Mouse (Mus musculus) E14TG2a.4 (cell line): ENCODE measurements at regions not wholly inside any gene's neighbourhood (a gene's known extent, or its start where the extent isn't known, plus 50 kb on each side); places are given as distances from the start of the nearest gene placed in this dataset.

Experiments
- H3K27me3 ChIP-seq: 2 replicates; pipeline ENCODE4 v1.6.1; 2014; ENCODE audit warnings: low read length, control low read depth; ENCODE audit not compliant: insufficient read depth
- H3K36me3 ChIP-seq: 2 replicates; pipeline ENCODE4 v1.6.1; 2014; ENCODE audit warnings: low read length, control low read depth; ENCODE audit not compliant: insufficient read depth
- H3K4me1 ChIP-seq: replicated peaks from 2 replicates; pipeline ENCODE4 v1.6.1; 2014; ENCODE audit warnings: low read depth, low read length, control low read depth
- H3K4me3 ChIP-seq: replicated peaks from 2 replicates; pipeline ENCODE4 v1.5.1; 2014; ENCODE audit warnings: mild to moderate bottlenecking, low read length
- H3K9me3 ChIP-seq: 2 replicates; pipeline ENCODE4 v1.6.1; 2014; ENCODE audit warnings: low read length, control low read depth
- CTCF ChIP-seq: conservative IDR thresholded peaks from 2 replicates; pipeline ENCODE4 v1.5.1; 2014; ENCODE audit warnings: low read length
- NANOG ChIP-seq: IDR thresholded peaks from 2 replicates; pipeline ENCODE4 v1.6.1; 2014; ENCODE audit warnings: borderline replicate concordance, low read length, mixed read lengths
- POU5F1 ChIP-seq: IDR thresholded peaks from 2 replicates; pipeline ENCODE4 v1.6.1; 2014; ENCODE audit warnings: low read length, borderline replicate concordance

- Histone ChIP-seq H3K4me3 (no peak overlapping the region), H3K9me3 (no peaks in the 10 kb centered on the region), H3K4me1 (no peaks in the 10 kb centered on the region), H3K27me3 (peaks cover 5% of the 10 kb centered on the region; the same call in 1 of the 2 replicates), H3K36me3 (no peaks in the 10 kb centered on the region)
- TF ChIP-seq CTCF (no peak), NANOG (no peak), POU5F1 (no peak)
Measured at GRCm38 (mm10) chr19:59628296-59629160, 170.4 kb downstream of the Emx2 start.

DNA sequence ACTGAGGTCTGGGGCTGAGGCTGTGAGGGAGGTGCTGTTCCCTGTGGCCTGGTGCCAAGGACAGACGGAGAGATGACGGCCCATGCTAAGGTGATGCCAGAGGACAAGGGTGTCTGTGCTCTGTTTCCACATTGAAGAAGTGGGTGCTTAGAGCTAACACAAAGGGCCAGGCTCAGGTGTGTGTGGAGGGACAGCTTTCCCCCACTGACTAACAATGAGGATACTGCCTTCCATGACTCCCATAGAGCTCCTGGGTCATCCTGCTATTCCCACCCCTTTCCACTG is 170.9 kb downstream of the Emx2 start:
- no peaks in the 10 kb centered on the region for H3K36me3 ChIP-seq
- no peaks in the 10 kb centered on the region for H3K9me3 ChIP-seq
- H3K27me3 ChIP-seq: peaks cover 5% of the 10 kb centered on the region; the same call in 1 of the 2 replicates
- TF ChIP-seq POU5F1: no peak
- no peak for TF ChIP-seq CTCF
- TF ChIP-seq NANOG: no peak
- H3K4me3 ChIP-seq: no peak overlapping the region
- no peaks in the 10 kb centered on the region for H3K4me1 ChIP-seq

- no peaks in the 10 kb centered on the region for H3K4me1 ChIP-seq
- TF ChIP-seq NANOG (no peak), CTCF (no peak), POU5F1 (no peak)
- no peaks in the 10 kb centered on the region for H3K36me3 ChIP-seq
- H3K4me3 ChIP-seq: no peak overlapping the region
- no peaks in the 10 kb centered on the region for H3K9me3 ChIP-seq
- H3K27me3 ChIP-seq: peaks cover 5% of the 10 kb centered on the region; the same call in 1 of the 2 replicates
Measured at GRCm38 (mm10) chr19:59630095-59630494, 171.9 kb downstream of the Emx2 start.

DNA sequence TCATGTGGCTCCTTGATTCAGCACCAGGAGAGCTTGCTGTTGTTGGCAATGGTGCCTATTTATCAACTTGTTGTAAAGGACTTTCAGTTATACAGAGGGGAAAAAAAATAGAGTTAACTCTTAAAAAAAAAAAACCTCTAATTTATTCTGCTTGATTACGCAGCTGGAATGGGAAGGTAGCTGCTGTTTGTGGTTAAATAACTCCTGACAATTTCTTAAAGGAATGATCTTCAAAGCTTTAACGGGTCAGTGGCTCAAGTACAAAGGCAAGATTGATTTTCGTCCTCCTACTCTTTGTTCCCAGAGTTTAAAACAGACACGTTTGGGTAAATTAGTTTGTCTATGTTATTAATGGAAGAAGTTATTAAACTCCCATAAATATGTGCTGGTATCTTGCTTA is 172.5 kb downstream of the Emx2 start:
- Histone ChIP-seq H3K4me1 (no peaks in the 10 kb centered on the region), H3K36me3 (no peaks in the 10 kb centered on the region), H3K27me3 (peaks cover 5% of the 10 kb centered on the region; the same call in 1 of the 2 replicates), H3K4me3 (no peak overlapping the region), H3K9me3 (no peaks in the 10 kb centered on the region)
- TF ChIP-seq CTCF: no peak
- no peak for TF ChIP-seq POU5F1
- TF ChIP-seq NANOG: no peak

- H3K4me3 ChIP-seq: no peak overlapping the region
- no peaks in the 10 kb centered on the region for H3K9me3 ChIP-seq
- TF ChIP-seq NANOG (no peak), CTCF (no peak), POU5F1 (no peak)
- H3K36me3 ChIP-seq: no peaks in the 10 kb centered on the region
- H3K4me1 ChIP-seq: no peaks in the 10 kb centered on the region
- peaks cover 5% of the 10 kb centered on the region; the same call in 1 of the 2 replicates for H3K27me3 ChIP-seq
Measured at GRCm38 (mm10) chr19:59631541-59631940, 173.4 kb downstream of the Emx2 start.

GRCm38 (mm10) chr19:59636271-59636670 is 178.1 kb downstream of the Emx2 start:
- Histone ChIP-seq H3K9me3 (peaks cover 11% of the 10 kb centered on the region; the same call in 1 of the 2 replicates), H3K4me1 (no peaks in the 10 kb centered on the region), H3K27me3 (peaks cover 2% of the 10 kb centered on the region; the same call in 1 of the 2 replicates), H3K4me3 (no peak overlapping the region), H3K36me3 (no peaks in the 10 kb centered on the region)
- TF ChIP-seq CTCF (no peak), POU5F1 (no peak), NANOG (no peak)

DNA sequence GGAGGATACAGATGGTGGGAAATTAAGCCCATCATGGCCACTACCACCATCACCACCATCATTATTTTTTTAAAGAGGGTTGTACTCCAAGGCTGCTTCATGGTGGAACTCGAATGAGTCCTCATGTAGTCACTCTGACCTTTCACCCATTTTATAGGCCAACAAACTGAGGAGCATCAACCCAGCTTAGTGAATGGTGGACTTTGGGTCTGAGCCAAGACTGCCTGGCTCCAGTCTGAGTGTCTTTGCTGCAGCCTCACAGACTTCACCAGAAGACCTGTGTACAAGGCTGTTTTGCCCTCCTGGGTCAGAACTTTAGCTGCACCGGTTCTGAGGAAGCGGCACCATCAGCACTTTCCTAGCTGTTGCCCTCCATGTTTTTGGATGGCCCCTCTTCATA is 184.4 kb downstream of the Emx2 start:
- H3K27me3 ChIP-seq: no peaks in the 10 kb centered on the region
- H3K4me3 ChIP-seq: no peak overlapping the region
- peaks cover 11% of the 10 kb centered on the region; the same call in 1 of the 2 replicates for H3K9me3 ChIP-seq
- no peak for TF ChIP-seq POU5F1
- no peak for TF ChIP-seq CTCF
- no peak for TF ChIP-seq NANOG
- H3K4me1 ChIP-seq: no peaks in the 10 kb centered on the region
- no peaks in the 10 kb centered on the region for H3K36me3 ChIP-seq

- TF ChIP-seq CTCF (no peak), POU5F1 (no peak), NANOG (no peak)
- H3K27me3 ChIP-seq: 0 out of 2 replicates have a peak, but pooled peaks cover under 1% of the 10 kb centered on the region
- no peak overlapping the region for H3K4me3 ChIP-seq
- no peaks in the 10 kb centered on the region for H3K9me3 ChIP-seq
- no peaks in the 10 kb centered on the region for H3K36me3 ChIP-seq
- no peaks in the 10 kb centered on the region for H3K4me1 ChIP-seq
Measured at GRCm38 (mm10) chr19:59646231-59646630, 188.1 kb downstream of the Emx2 start.
